In the genomic region with DNA sequence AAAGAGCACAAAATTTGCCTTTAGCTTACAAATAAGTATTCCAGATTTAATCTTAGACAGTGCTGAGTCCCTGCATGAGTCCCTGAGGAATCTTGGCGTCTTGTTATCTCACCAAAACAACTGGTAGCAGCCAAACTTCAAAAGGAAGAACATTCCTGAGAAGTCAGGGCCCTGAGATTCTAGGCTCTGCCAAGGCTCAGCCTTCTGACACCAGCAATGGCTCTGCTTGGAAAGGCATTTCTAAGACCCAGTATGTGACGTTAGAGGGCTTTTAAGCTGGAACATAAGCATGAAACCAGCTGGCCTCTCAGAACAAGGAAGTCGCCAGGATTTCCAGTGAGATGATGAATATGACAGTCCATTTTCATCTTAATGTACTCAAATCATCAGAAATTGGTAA, we compare ENCODE assay signal across 16 mouse cellular contexts.
DNase-seq lines count a peak whose midpoint lies in the region; ATAC-seq lines count a peak whose summit lies in the region.
"Had no signal": no experiment of that assay in that cellular context is flagged by ENCODE, and none has a peak within 500 bp of the region (broad histone marks: within the 10 kb centered on the region; RNA-seq: fewer than 3 reads in every experiment).

No protein-coding gene starts in this region.

- peak; percentile 59 to 86 for DNase-seq in adrenal gland, adult (ENCODE audit: inconsistent age in 2 of 2, low spot score in 1 of 2)
- DNase-seq in adrenal gland, postnatal 25 days, result no peak
- DNase-seq in heart, adult 9 months (ENCODE audit: low spot score in 2 of 2), result peak; percentile 50 to 59
- DNase-seq in heart, postnatal 25 days (ENCODE audit: low spot score), result no peak
- no peak for DNase-seq in midbrain, embryonic 10.5 days (ENCODE audit: low spot score)
- DNase-seq in skeletal muscle tissue, adult 2 months (ENCODE audit: low read depth, low spot score), result peak; percentile 18
- no peak for DNase-seq in MN1 (ENCODE audit: low spot score)
- DNase-seq: cerebellum, adult 11 months; thymus, postnatal 4 days had no signal

- H3K27me3 ChIP-seq in midbrain, embryonic 13.5 days, result no peaks in the 10 kb centered on the region
- no peaks in the 10 kb centered on the region for H3K27me3 ChIP-seq in midbrain, embryonic 10.5 days (ENCODE audit: low read depth, poor library complexity, severe bottlenecking)
- H3K27me3 ChIP-seq: embryonic facial prominence, embryonic 15.5 days; forebrain, embryonic 13.5 days; Patski had no signal

- no peak overlapping the region for H3K4me2 ChIP-seq in midbrain, embryonic 13.5 days (replicated peaks)
- H3K4me2 ChIP-seq: embryonic facial prominence, embryonic 15.5 days; forebrain, embryonic 13.5 days had no signal

- H3K4me3 ChIP-seq in midbrain, embryonic 13.5 days (replicated peaks), result no peak overlapping the region
- H3K4me3 ChIP-seq in midbrain, embryonic 10.5 days, result no peak overlapping the region
- H3K4me3 ChIP-seq: embryonic facial prominence, embryonic 15.5 days; forebrain, embryonic 13.5 days; limb, embryonic 10.5 days had no signal

- H3K9me3 ChIP-seq in midbrain, embryonic 13.5 days, result no peaks in the 10 kb centered on the region
- no peaks in the 10 kb centered on the region for H3K9me3 ChIP-seq in midbrain, embryonic 10.5 days (replicated peaks)
- H3K9me3 ChIP-seq: embryonic facial prominence, embryonic 15.5 days; forebrain, embryonic 13.5 days; limb, embryonic 10.5 days had no signal

- H3K4me1 ChIP-seq in midbrain, embryonic 13.5 days (replicated peaks), result no peaks in the 10 kb centered on the region
- H3K4me1 ChIP-seq in midbrain, embryonic 10.5 days, result no peaks in the 10 kb centered on the region
- H3K4me1 ChIP-seq: embryonic facial prominence, embryonic 15.5 days; forebrain, embryonic 13.5 days; limb, embryonic 10.5 days had no signal

- H3K9ac ChIP-seq in midbrain, embryonic 13.5 days (replicated peaks), result no peak overlapping the region
- H3K9ac ChIP-seq: embryonic facial prominence, embryonic 15.5 days; forebrain, embryonic 13.5 days; liver, embryonic 14.5 days had no signal

- 64% methylated on average over 3 of the region's 3 CpGs for WGBS in midbrain, embryonic 13.5 days
- WGBS in midbrain, embryonic 10.5 days, result 55% methylated on average over 3 of the region's 3 CpGs

- H3K36me3 ChIP-seq in midbrain, embryonic 13.5 days, result no peaks in the 10 kb centered on the region
- H3K36me3 ChIP-seq in midbrain, embryonic 10.5 days, result no peaks in the 10 kb centered on the region
- H3K36me3 ChIP-seq: embryonic facial prominence, embryonic 15.5 days; limb, embryonic 10.5 days had no signal

- intact Hi-C loops in heart, postnatal 25 days (cut with DNase I), result no loop called here

- H3K27ac ChIP-seq in midbrain, embryonic 13.5 days, result 0 out of 2 replicates have a peak overlapping the region, but pooled peaks have one; percentile 6
- H3K27ac ChIP-seq in midbrain, embryonic 10.5 days (replicated peaks), result no peak overlapping the region
- H3K27ac ChIP-seq: embryonic facial prominence, embryonic 15.5 days; forebrain, embryonic 13.5 days; hindbrain, postnatal 0 days; limb, embryonic 10.5 days; liver, embryonic 14.5 days had no signal

- no peak for ATAC-seq in midbrain, embryonic 13.5 days
- ATAC-seq: forebrain, embryonic 13.5 days; hindbrain, postnatal 0 days; Patski had no signal

Comparison
In these comparisons a context has a peak if more than half of its experiments do, and no peak if none do; other contexts are left out.
1. DNase-seq: peak in adrenal gland, adult (2 of 2), heart, adult 9 months (2 of 2) and skeletal muscle tissue, adult 2 months (single experiment); none in adrenal gland, postnatal 25 days (single experiment), heart, postnatal 25 days (single experiment), midbrain, embryonic 10.5 days (single experiment) and MN1 (single experiment).